Mouse (Mus musculus) left cerebral cortex, adult 18-20 months (tissue): ENCODE results near the gene Gm10800. TPM values are rescaled to one million over a fixed set of nuclear protein-coding genes. Genes with fewer than 3 reads are reported as not detected.
"Not testable (repeated sequence)": the region's sequence is repeated elsewhere in the genome, so short reads cannot be mapped to it uniquely, and the experiment has no call there.

Experiments used
- DNase-seq, 2 experiments: peaks; one replicate each; pipeline ENCODE4 v3.0.0; 2021 to 2022; ENCODE audit warnings: low spot score in 2 of 2, mixed read lengths in 1 of 2
- long read RNA-seq, 2 experiments: library from polyadenylated mRNA; stranded (forward); transcript quantifications; one replicate each; pipeline ENCODE4 v2.0.0; 2021
- total RNA-seq, 2 experiments: library from RNA; stranded (reverse); gene quantifications; 2 replicates each; pipeline ENCODE4 v1.2.3; 2021

The Gm10800 gene
- 1 to 10 TPM in 1 of 2 experiments, under 1 TPM in 1; 0.60 to 1.2 TPM for total RNA-seq
- long read RNA-seq, experiment 1: 0 reads
- long read RNA-seq, experiment 2: 0 reads

DNA sequence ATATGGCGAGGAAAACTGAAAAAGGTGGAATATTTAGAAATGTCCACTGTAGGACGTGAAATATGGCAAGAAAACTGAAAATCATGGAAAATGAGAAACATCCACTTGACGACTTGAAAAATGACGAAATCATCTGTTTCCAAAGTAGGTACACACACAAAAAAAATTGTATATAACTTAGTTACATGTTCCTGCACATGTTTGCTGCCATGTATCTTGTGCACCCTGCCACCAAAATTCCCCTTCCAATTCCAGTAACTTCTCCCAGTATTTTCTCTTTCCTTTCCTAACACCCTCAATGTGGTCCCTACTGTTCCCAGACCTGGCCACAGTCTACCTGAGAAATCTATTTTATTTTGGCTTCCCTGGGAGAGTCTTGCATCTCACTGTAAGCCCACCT, at the start of gene Gm10800:
Gene Gm10800 (minus strand): TSS at position 101 of the 400 bp plus-strand sequence.
- not testable (repeated sequence) for DNase-seq

DNA sequence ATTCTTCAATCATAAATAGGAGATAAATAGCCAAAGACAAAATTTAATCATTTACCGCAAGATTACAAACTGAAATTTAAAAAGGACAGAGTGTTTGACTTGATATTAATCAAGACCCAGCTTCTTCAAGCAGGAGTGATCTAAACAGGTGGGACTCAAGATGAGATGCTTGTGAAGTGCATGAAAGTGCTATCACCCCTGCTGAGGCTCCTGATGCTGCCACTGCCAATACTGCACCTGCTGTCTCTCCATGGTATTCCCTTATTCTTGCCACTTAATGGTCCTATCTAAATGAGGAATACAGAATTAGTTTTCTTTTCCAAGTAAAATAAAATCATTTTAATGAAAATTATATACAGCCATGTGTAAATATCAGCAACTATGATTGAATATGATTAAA, 30.4 kb upstream of the Gm10800 start:
- no peak for DNase-seq

DNA sequence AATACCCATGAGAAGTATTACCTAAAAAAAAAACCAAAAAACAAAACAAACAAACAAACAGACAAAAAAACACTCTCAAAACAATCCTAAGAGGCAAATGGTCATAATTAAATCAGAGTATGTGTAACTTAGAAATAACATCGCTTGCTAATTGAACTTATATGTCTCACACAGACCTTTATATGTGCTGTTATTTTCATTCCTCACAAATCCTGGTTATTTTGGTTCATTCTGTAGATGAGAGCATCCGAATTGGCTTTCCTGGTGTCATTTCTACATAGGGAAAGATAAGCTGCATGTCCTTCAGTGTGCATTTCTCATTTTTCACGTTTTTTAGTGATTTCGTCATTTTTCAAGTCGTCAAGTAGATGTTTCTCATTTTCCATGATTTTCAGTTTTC, 5.2 kb downstream of the Gm10800 start, which contains the start of gene Gm10801:
Gene Gm10801 (plus strand): TSS at position 301 of the 400 bp plus-strand sequence.
- not testable (repeated sequence) for DNase-seq

Other genes with a start within 250 kb of the Gm10800 start
- under 1 TPM in 1 of 2 experiments, not detected in 1; 0.89 TPM for gene Gm10801, start 5.1 kb downstream of the Gm10800 start, total RNA-seq